Mouse (Mus musculus): ENCODE data around the gene Chmp5. TPM values are rescaled to one million over a fixed set of nuclear protein-coding genes. Genes with fewer than 3 reads are reported as not detected.

Gene Chmp5
- total RNA-seq, 1 experiment from 2014 or later = 128 TPM

DNA sequence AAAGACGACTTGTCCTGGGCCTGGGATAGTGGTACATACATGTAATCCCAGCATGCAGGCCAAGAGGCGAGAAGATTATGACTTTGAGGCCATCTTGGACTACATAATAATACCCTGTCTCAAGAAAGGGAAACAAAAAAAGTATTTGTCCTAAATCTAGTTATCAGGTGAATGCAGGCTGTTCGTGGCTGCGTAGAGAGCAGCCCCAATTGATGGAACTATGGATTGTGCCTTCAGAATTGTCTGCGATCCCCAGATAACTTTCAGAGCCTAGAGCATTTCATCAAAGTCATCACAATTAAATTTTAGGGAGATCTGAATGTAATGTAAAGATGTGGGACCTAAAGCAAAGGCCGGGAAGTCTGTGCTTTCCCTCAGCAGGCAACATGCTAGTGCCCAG is 48.1 kb downstream of the Chmp5 start:
- ATAC-seq (replicated peaks; ENCODE audit: insufficient number of reproducible peaks, low FRiP score, low TSS enrichment, poor library complexity, severe bottlenecking) = no peak

DNA sequence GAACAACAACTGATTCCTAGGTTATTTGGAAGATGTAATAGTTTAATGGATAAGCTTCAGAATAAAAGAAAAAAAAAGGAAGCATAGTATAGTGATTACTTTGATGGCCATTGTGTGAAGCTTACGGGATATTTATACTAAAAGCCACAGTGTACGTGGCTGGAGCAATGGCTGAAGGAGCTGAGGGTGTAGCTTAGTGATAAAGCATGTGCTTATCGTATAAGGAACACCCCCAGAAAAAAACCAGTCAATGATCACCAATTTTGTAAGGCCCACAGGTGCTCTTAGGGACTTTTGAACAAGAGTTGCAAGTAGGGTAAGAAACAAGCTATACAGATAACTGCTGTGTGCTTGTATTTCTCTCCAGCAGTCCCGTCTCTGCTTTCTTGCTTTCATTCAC is 49.7 kb downstream of the Chmp5 start:
- no peak for ATAC-seq (replicated peaks; ENCODE audit: insufficient number of reproducible peaks, low FRiP score, low TSS enrichment, poor library complexity, severe bottlenecking)

GRCm38 (mm10) chr4:41000271-41000670 is 52.1 kb downstream of the Chmp5 start:
- no peak for ATAC-seq (replicated peaks; ENCODE audit: insufficient number of reproducible peaks, low FRiP score, low TSS enrichment, poor library complexity, severe bottlenecking)

- no peak for ATAC-seq (replicated peaks; ENCODE audit: insufficient number of reproducible peaks, low FRiP score, low TSS enrichment, poor library complexity, severe bottlenecking)
These were observed 52.8 kb downstream of the Chmp5 start for GRCm38 (mm10) chr4:41000842-41001639.

- no peak for ATAC-seq (replicated peaks; ENCODE audit: insufficient number of reproducible peaks, low FRiP score, low TSS enrichment, poor library complexity, severe bottlenecking)
These were observed 65.1 kb downstream of the Chmp5 start for GRCm38 (mm10) chr4:41013351-41013750.

Other genes with a start within 250 kb of the Chmp5 start
- gene Aptx, start 245.2 kb upstream of the Chmp5 start, total RNA-seq (2017) = 5.2 to 14.7 TPM (median 5.3 TPM) in 3 replicates
- 358 to 846 TPM (median 373 TPM) in 3 replicates for gene Dnaja1, start 226.3 kb upstream of the Chmp5 start, total RNA-seq (2017)
- gene Smu1, start 190.5 kb upstream of the Chmp5 start, total RNA-seq (2017) = 135 to 185 TPM (median 161 TPM) in 3 replicates
- gene B4galt1, start 94.4 kb upstream of the Chmp5 start, total RNA-seq (2017) = 27.7 to 60.9 TPM (median 40.1 TPM) in 3 replicates
- gene Spink4, start 28.4 kb upstream of the Chmp5 start, total RNA-seq (2017) = not detected in 3 replicates
- 241 to 264 TPM (median 246 TPM) in 3 replicates for gene Bag1, start 113 bp upstream of the Chmp5 start, total RNA-seq (2017)
- 52.8 to 83.9 TPM (median 66.9 TPM) in 3 replicates for gene Nfx1, start 22.5 kb downstream of the Chmp5 start, total RNA-seq (2017)
- gene Aqp7, start 99.7 kb downstream of the Chmp5 start, total RNA-seq (2017) = not detected in 3 replicates
- 0.38 to 1.4 TPM in 2 of 3 replicates, not detected in the other for gene Aqp3, start 149.8 kb downstream of the Chmp5 start, total RNA-seq (2017)
- 18.0 to 23.8 TPM (median 22.2 TPM) in 3 replicates for gene Nol6, start 176.0 kb downstream of the Chmp5 start, total RNA-seq (2017)
- 34.8 to 50.0 TPM (median 44.1 TPM) in 3 replicates for gene Ube2r2, start 187.3 kb downstream of the Chmp5 start, total RNA-seq (2017)